Mouse (Mus musculus): ENCODE data around the gene Ppp1r8. TPM values are rescaled to one million over a fixed set of nuclear protein-coding genes. Genes with fewer than 3 reads are reported as not detected.
"Not testable (repeated sequence)": the region's sequence is repeated elsewhere in the genome, so short reads cannot be mapped to it uniquely, and the experiment has no call there.

Gene Ppp1r8
- polyA plus RNA-seq, 1 experiment from 2014 or later, result 37.5 TPM

GRCm38 (mm10) chr4:132798028-132798427, 44.9 kb downstream of the Ppp1r8 start:
- no peak for ATAC-seq (replicated peaks; ENCODE audit: low FRiP score, low read depth)
- no peak overlapping the region for H3K9ac ChIP-seq (ENCODE audit: low read depth, low read length)
- WGBS, result 70% methylated on average over 4 of the region's 4 CpGs

DNA sequence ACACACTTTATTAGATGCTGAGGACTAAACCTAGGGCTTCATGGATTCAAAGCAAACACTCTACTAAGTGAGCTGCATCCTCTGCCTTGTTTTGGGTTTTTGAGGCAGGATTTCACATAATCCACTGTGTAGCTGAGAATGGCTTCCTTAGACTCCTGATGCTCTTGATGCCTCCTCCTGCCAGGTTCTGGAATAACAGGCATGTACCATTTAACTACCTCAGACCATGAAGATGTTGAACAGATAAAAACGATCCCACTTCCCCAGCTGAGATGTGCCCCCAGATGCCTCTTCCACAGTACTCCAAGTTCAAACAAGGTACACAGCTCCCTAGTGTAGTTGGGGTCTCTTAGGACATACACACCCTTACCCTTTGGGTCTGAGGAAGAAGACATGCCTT, 45.5 kb downstream of the Ppp1r8 start:
- 63% methylated on average over 1 of the region's 1 CpGs for WGBS
- DNase-seq (ENCODE audit: low spot score), result no peak
- TF ChIP-seq CTCF (IDR thresholded peaks at IDR 0.05; ENCODE audit: low read depth), result peak; percentile 25; the same call in 1 of the 2 replicates

More at GRCm38 (mm10) chr4:132798028-132798427, 44.9 kb downstream of the Ppp1r8 start:
- Histone ChIP-seq H3K4me3 (replicated peaks; ENCODE audit: low read depth, low read length) (no peak overlapping the region), H3K4me1 (replicated peaks; ENCODE audit: insufficient read depth, low read length) (no peaks in the 10 kb centered on the region), H3K9me3 (replicated peaks; ENCODE audit: low read length) (no peaks in the 10 kb centered on the region), H3K27ac (no peak overlapping the region), H3K4me2 (ENCODE audit: low read length) (no peak overlapping the region), H3K36me3 (ENCODE audit: insufficient read depth, low read length) (no peaks in the 10 kb centered on the region), H3K27me3 (ENCODE audit: insufficient read depth, low read length) (no peaks in the 10 kb centered on the region; the same call in 1 of the 2 replicates)
- TF ChIP-seq CTCF (IDR thresholded peaks at IDR 0.05; ENCODE audit: low read depth), result no peak
- no peak for DNase-seq (ENCODE audit: low spot score)

GRCm38 (mm10) chr4:132796196-132796886, 46.6 kb downstream of the Ppp1r8 start, which contains the start of gene Themis2:
Gene Themis2 (minus strand): TSS chr4:132796387.
- H3K9ac ChIP-seq (ENCODE audit: low read depth, low read length), result peak within 1 kb of the TSS; percentile 15; the same call in 1 of the 2 replicates
- H3K27ac ChIP-seq, result no peak within 1 kb of the TSS
- no peaks in the 10 kb centered on the region; the same call in 1 of the 2 replicates for H3K27me3 ChIP-seq (ENCODE audit: insufficient read depth, low read length)
- WGBS, result under 1% methylated on average over 21 of the region's 21 CpGs
- ATAC-seq (replicated peaks; ENCODE audit: low FRiP score, low read depth), result no peak
- H3K36me3 ChIP-seq (ENCODE audit: insufficient read depth, low read length), result no peaks in the 10 kb centered on the region
- peak within 1 kb of the TSS; percentile 51 for H3K4me2 ChIP-seq (ENCODE audit: low read length)
- DNase-seq (ENCODE audit: low spot score), result peak; percentile 40
- H3K4me1 ChIP-seq (replicated peaks; ENCODE audit: insufficient read depth, low read length), result no peaks in the 10 kb centered on the region
- H3K9me3 ChIP-seq (replicated peaks; ENCODE audit: low read length), result no peaks in the 10 kb centered on the region
- peak within 1 kb of the TSS; percentile 24 for H3K4me3 ChIP-seq (replicated peaks; ENCODE audit: low read depth, low read length)
- no peak for TF ChIP-seq CTCF (IDR thresholded peaks at IDR 0.05; ENCODE audit: low read depth)

More for the DNA sequence above, 45.5 kb downstream of the Ppp1r8 start:
- Histone ChIP-seq H3K4me2 (ENCODE audit: low read length) (no peak overlapping the region), H3K4me1 (replicated peaks; ENCODE audit: insufficient read depth, low read length) (no peaks in the 10 kb centered on the region), H3K36me3 (ENCODE audit: insufficient read depth, low read length) (no peaks in the 10 kb centered on the region), H3K27me3 (ENCODE audit: insufficient read depth, low read length) (no peaks in the 10 kb centered on the region; the same call in 1 of the 2 replicates), H3K27ac (no peak overlapping the region), H3K9me3 (replicated peaks; ENCODE audit: low read length) (no peaks in the 10 kb centered on the region), H3K4me3 (replicated peaks; ENCODE audit: low read depth, low read length) (no peak overlapping the region), H3K9ac (ENCODE audit: low read depth, low read length) (no peak overlapping the region)
- no peak for ATAC-seq (replicated peaks; ENCODE audit: low FRiP score, low read depth)

DNA sequence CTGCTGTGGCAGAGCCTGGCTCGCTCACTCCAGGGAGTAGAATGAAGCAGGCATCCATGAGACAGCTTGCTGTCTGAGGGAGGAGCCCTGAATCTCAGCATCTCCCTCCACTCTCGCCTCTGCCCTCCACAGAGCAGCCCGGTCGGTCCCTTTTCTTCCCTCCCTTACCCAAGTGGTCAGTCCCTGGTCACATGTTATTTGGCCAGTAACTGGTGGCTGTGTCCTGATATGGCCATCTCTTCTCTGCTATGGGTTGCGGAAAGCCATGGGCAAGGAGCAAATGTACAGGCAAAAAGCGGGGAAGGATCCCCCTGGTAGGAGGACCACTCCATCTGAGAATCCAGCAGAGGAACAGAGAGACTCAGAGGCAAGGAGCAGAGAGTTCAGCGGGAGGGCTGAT, 47.8 kb downstream of the Ppp1r8 start:
- WGBS, result 60% methylated on average over 7 of the region's 7 CpGs
- DNase-seq (ENCODE audit: low spot score) (no peak), ATAC-seq (replicated peaks; ENCODE audit: low FRiP score, low read depth) (no peak)
- Histone ChIP-seq H3K4me3 (replicated peaks; ENCODE audit: low read depth, low read length) (no peak overlapping the region), H3K36me3 (ENCODE audit: insufficient read depth, low read length) (no peaks in the 10 kb centered on the region), H3K27ac (no peak overlapping the region), H3K9ac (ENCODE audit: low read depth, low read length) (no peak overlapping the region), H3K27me3 (ENCODE audit: insufficient read depth, low read length) (no peaks in the 10 kb centered on the region; the same call in 1 of the 2 replicates), H3K9me3 (replicated peaks; ENCODE audit: low read length) (no peaks in the 10 kb centered on the region), H3K4me2 (ENCODE audit: low read length) (no peak overlapping the region), H3K4me1 (replicated peaks; ENCODE audit: insufficient read depth, low read length) (no peaks in the 10 kb centered on the region)
- no peak for TF ChIP-seq CTCF (IDR thresholded peaks at IDR 0.05; ENCODE audit: low read depth)

- 65% methylated on average over 8 of the region's 8 CpGs for WGBS
- Histone ChIP-seq H3K9ac (ENCODE audit: low read depth, low read length) (no peak overlapping the region), H3K27ac (no peak overlapping the region), H3K9me3 (replicated peaks; ENCODE audit: low read length) (no peaks in the 10 kb centered on the region), H3K36me3 (ENCODE audit: insufficient read depth, low read length) (no peaks in the 10 kb centered on the region), H3K27me3 (ENCODE audit: insufficient read depth, low read length) (no peaks in the 10 kb centered on the region; the same call in 1 of the 2 replicates), H3K4me1 (replicated peaks; ENCODE audit: insufficient read depth, low read length) (no peaks in the 10 kb centered on the region), H3K4me3 (replicated peaks; ENCODE audit: low read depth, low read length) (no peak overlapping the region), H3K4me2 (ENCODE audit: low read length) (no peak overlapping the region)
- ATAC-seq (replicated peaks; ENCODE audit: low FRiP score, low read depth), result no peak
- DNase-seq (ENCODE audit: low spot score), result no peak
- TF ChIP-seq CTCF (IDR thresholded peaks at IDR 0.05; ENCODE audit: low read depth), result no peak
Measured at GRCm38 (mm10) chr4:132794760-132795159, 48.2 kb downstream of the Ppp1r8 start.

GRCm38 (mm10) chr4:132794028-132794427, 48.9 kb downstream of the Ppp1r8 start:
- Histone ChIP-seq H3K27ac (no peak overlapping the region), H3K9me3 (replicated peaks; ENCODE audit: low read length) (no peaks in the 10 kb centered on the region), H3K4me1 (replicated peaks; ENCODE audit: insufficient read depth, low read length) (no peaks in the 10 kb centered on the region), H3K4me3 (replicated peaks; ENCODE audit: low read depth, low read length) (no peak overlapping the region), H3K36me3 (ENCODE audit: insufficient read depth, low read length) (no peaks in the 10 kb centered on the region), H3K27me3 (ENCODE audit: insufficient read depth, low read length) (no peaks in the 10 kb centered on the region; the same call in 1 of the 2 replicates), H3K9ac (ENCODE audit: low read depth, low read length) (no peak overlapping the region), H3K4me2 (ENCODE audit: low read length) (no peak overlapping the region)
- ATAC-seq (replicated peaks; ENCODE audit: low FRiP score, low read depth), result 0 out of 2 replicates have a peak, but pooled peaks have one; percentile 52
- 24% methylated on average over 9 of the region's 9 CpGs for WGBS
- no peak for TF ChIP-seq CTCF (IDR thresholded peaks at IDR 0.05; ENCODE audit: low read depth)
- peak; percentile 52 for DNase-seq (ENCODE audit: low spot score)

DNA sequence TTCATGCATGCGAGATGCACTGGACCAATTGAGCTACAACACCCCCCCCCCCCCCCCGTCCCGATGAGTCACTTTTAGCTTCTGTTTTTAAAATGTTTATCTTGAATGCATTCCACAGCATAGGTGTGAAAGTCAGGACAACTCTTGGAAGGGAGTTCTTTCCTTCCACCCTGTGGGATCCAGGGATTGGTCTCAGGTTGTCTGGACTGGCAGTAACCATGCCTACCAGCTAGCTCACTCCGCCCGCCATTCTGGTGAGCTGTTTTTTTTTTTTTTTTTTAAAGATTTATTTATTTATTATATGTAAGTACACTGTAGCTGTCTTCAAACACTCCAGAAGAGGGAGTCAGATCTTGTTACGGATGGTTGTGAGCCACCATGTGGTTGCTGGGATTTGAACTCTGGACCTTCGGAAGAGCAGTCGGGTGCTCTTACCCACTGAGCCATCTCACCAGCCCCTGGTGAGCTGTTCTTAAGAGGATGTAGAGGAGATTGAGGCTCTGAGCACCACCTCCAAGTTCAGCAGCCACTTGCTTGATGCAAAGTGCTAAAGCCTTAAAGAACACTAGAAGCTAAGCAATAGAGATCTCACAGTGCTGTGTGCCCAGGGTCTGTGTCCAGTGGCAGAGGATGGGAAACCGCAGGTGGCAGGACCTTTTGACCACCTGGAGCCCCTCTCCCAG, 49.5 kb downstream of the Ppp1r8 start:
- not testable (repeated sequence) for H3K27ac ChIP-seq; ATAC-seq (replicated peaks; ENCODE audit: low FRiP score, low read depth); H3K27me3 ChIP-seq (ENCODE audit: insufficient read depth, low read length); DNase-seq (ENCODE audit: low spot score); H3K4me3 ChIP-seq (replicated peaks; ENCODE audit: low read depth, low read length); H3K9ac ChIP-seq (ENCODE audit: low read depth, low read length); H3K4me2 ChIP-seq (ENCODE audit: low read length); H3K4me1 ChIP-seq (replicated peaks; ENCODE audit: insufficient read depth, low read length); H3K36me3 ChIP-seq (ENCODE audit: insufficient read depth, low read length); H3K9me3 ChIP-seq (replicated peaks; ENCODE audit: low read length)
- WGBS, result 79% methylated on average over 8 of the region's 9 CpGs
